Mouse (Mus musculus) cerebral cortex, adult 2 months (tissue): ENCODE results near the gene Raet1e.

ENCODE experiments used
- WGBS: fragments of 180-500 bp; shearing (Covaris S2); methylation state at CpG from one replicate; pipeline ENCODE4 v1.1.7; 2018; 5-methylcytosine and 5-hydroxymethylcytosine counted together

Gene Raet1e

DNA sequence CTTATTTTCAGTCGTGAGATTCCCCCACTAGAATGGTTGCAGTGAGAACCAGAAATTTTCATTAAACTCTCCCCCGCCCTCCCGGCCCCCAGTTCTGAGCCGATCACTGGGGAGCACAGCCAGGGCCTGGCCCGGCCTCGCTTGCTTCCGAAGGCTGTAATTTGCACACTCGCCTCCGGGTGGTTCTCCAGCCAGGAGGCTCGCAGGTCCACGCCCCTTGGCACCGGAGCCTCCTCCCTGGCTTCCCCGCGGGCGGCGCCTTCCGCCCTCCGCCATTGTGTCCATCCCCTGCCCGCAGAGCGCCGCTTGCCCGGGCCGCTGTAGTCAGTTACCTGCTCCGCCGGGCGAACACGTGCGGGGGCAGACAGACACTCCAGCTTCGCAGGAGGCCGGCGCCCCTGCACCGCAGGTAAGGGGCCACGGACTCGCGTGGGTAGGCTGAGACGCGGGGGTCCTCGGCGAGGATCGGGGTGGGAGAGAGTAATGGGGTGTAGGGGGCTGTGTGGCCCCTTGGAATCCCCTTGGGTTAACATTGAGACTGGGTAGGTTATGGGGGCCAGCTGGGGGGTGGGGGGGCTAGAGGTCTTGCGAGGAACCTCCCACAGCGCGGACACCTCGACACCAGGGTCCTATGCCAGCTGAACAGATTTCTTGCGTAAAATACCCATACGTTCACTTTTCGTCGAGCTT, at the start of gene Raet1e, which contains the start of gene H60b:
Gene Raet1e (plus strand): TSS at position 260 of the 690 bp plus-strand sequence.
Gene H60b (plus strand): TSS at position 277 of the 690 bp plus-strand sequence.
- WGBS, result 1% methylated on average over 48 of the region's 48 CpGs

DNA sequence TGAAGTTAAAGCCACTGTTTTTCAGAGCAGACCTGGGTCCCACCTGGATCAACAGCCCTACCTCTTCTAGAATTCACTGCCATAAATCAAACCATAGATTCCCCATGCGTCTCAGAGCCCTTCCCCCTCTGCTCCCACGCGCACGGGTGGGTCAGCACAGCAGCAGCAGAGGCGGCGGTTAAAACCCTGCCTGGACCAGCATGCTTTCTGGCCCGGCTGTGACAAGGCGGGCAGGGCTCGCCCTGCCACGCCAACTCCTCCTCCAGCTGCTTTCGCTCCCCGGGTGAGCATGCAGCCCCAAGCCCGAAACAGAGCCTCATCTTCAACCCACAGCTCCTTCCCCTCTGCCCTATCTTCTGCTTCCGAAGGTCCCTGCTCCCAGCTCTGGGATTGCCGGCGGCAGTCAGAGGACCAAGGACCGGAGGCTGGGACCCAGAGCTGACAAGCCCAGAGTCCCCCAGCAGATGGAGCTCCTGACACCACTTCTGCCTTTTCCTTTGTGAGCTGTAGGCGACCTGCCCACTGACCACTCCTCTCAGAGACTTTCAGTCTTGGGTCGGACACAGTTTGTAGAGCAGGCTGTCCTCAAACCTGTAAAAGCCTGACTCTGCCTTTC, 17.6 kb upstream of the Raet1e start:
- 4% methylated on average over 19 of the region's 19 CpGs for WGBS

DNA sequence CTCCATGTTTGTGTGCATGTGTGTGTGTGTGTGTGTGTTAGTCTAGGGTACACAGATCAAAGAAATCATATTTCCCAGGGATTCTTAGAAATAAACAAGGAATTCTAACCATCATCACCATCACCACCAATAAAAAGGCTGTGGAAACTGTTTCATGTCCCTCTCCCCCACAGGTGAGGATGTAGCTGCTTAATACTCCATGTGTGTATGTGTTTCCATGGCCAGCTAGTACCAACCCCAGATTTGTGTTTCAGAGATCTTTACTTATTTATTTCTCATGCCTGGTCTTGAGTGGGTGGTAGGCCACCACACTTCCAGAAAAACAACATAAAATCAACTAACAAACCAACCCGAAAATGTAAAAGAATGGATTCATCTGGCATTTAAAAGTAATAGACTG, 16.2 kb upstream of the Raet1e start:
- 86% methylated on average over 1 of the region's 1 CpGs for WGBS

DNA sequence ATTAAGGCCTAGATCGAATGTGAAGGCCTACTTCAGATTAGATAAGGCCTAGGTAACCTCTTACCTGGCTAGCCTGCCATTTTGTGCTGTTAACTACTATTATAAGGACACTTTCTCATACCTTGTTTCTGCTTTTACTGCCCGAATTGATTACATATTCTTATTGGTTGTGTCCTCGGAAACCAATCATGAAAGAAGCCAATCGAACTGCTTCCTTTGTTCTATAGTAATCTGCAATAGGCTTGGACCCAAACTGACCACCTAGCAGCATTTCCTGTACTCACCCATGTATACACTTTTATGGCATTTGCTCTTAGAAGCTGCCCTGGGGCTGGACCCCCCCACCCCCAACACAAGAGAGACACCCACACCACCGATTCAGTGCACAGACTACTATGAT, 15.4 kb upstream of the Raet1e start:
- WGBS, result 73% methylated on average over 5 of the region's 5 CpGs

DNA sequence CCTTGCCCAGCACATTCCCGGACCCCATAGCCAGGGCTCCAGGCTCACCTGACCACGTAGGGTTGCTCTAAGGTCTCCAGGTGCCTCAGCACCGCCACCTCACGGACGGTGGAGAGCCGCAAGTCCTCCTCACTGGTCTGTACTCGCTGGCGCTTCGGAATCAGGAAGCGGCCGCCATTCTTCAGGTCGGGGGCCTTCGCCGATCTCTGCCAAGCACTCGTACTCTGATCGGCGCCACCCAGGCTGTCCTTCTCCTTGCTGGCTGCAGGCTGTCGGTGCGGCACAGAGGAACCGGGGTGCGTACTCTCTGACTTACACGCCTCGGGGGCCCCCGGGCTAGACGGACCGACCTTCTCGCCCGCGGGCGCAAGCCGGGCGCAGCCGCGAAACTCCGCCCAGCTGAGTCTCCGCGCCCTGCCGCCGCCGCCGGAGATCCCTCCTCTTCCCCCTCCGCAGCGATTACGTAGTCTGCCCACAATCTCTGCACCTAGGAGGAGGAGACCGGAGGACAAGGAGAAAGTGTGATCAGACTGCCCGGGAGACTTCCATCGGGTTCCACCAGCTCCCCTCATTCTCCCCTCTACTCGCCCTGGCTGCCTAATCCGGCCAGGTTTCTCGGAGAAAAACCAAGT, 9.8 kb upstream of the Raet1e start:
- 1% methylated on average over 50 of the region's 50 CpGs for whole genome bisulfite sequencing

DNA sequence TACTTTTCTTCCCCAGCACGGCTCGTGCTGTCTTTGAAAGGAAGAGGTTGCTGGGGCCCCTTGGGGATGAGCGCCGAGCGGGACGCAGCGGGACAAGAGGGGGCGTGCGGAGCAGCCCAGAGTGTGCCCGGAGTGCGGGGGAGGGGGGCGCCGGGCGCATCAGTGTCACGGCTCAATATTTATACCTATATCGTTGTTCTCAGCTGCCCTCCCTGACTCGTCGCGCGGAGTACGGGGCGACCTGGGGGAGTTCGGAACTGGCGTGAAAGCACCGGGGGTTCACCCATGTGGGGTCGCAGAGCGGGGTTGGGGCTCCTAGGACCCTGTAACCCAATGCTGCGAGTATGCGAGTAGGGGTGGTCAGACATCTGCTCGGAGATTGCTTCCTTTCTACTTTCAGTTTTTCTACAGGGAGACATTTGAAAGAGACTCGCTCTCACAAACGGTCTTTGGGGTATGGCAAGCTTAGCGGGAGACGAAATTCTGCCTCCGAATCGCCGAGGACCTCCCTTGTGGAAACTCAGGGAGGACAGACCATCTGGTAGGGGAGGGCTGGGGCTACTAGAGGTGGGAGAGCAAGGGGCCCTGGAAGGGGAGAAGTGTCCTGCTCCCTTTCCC, 9.2 kb upstream of the Raet1e start, which contains the start of gene E030030I06Rik:
Gene E030030I06Rik (minus strand): TSS at position 198 of the 618 bp plus-strand sequence.
- 1% methylated on average over 37 of the region's 37 CpGs for WGBS

DNA sequence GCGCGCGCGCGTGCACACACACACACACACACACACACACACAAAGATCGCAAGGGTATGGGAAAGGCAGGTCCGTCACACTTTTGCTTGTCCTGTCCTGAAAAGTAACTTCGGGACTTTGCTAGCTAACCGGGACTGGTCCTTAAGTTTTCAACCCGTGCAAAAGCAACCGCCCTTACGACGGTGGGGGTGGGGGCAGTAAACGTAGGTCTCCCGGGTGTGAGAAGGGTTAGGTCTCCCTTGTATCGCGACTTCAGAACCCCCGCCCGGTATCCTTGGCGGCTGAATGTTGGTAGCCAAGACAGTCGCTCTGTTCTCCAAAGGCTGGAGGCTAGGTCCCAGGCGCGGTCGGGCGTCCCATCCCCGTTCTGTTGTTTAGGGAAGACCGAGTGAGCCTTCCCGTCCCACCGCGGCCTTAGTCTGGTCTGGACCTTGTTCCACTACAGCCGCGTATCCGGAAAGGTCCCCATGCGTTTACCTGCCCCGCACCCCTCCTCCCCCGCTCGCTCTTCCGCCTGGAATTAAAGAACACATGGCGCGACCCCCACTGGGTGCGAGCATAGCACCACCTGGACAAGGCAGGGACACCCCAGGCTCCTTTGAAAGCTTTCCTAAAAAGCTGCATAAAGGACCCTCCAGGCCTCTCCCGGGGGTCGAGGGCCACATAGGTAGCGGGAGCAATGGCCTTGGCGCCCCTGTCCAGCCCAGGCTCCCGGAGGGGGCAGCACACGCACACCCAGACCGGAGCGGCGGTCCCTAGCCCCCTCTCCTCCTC, 8.5 kb upstream of the Raet1e start:
- WGBS, result under 1% methylated on average over 50 of the region's 50 CpGs

DNA sequence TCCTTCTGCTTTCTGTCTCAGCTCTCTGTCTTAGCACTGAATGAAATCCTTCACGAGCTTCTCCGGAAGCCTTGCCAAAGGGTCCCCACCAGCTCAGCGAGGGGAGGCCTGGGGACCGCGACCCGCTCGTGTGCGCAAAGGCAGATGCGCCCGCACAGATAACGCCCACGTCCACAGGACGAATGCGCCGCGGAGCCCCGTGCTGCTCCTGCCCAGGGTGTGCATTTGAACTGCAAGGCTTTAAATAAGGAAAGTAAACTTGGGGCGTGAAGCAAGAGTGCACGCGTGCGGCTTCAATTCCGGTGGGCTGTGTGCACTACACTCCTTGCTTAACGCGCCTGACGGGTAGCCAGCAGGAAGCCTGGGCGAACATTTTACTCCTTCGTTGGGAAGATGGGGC, 7.8 kb upstream of the Raet1e start:
- 1% methylated on average over 27 of the region's 27 CpGs for WGBS

DNA sequence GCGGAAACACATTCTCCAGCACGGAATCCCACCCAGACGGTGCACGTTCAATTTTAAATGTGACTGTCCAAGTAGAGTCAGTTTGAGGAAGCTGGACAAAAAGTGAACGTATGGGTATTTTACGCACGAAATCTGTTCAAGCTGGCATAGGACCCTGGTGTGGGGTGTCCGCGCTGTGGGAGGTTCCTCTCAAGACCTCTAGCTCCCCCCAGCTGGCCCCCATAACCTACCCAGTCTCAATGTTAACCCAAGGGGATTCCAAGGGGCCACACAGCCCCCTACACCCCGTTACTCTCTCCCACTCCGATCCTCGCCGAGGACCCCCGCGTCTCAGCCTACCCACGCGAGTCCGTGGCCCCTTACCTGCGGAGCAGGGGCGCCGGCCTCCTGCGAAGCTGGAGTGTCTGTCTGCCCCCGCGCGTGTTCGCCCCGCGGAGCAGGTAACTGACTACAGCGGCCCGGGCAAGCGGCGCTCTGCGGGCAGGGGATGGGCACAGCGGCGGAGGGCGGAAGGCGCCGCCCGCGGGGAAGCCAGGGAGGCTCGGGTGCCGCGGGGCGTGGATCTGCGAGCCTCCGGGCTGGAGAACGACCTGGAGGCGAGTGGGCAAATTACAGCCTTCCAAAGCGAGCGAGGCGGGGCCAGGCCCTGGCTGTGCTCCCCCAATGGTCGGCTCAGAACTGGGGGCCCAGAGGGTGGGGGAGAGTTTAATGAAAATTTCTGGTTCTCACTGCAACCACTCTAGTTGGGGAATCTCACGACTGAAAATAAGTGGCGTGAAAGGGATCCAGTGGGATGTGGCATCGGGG, 7.1 kb upstream of the Raet1e start:
- WGBS, result 2% methylated on average over 55 of the region's 55 CpGs

DNA sequence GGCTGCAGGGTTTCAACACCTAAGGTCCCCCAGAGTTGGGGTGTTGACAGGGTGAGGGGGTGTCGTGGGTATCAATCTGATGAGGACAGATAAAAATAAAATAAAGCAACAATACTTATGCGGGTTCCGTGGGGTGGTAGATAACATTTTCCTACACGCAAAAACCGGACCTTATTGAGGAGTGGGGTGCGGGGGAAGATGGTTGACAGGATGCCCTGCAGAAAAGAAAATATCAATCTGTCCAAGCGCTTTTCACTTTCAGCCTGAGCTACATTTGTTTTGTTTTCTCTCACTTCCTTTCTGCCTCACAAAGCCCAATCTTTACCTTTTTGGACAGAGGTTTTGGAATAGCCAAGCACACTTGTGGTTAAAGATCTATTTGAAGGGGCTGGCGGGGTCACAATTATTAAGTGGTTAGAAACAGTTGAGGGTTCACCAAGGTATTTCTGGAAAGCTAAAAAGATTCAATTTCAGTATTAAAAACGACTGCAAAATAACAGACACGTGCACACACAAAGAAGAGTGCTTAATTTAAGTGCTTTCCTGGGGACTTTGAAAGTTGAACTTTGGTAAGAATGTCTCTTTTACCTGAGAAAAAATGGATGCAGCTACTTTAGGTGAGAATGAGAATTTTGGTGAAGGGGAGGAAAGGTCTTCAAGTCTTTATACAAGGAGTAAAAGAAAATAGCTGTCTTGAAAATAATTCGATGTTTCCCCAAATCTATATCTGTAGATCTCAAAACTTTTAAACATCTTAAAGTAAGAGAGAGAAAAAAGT, 6.3 kb upstream of the Raet1e start:
- 7% methylated on average over 11 of the region's 11 CpGs for WGBS

DNA sequence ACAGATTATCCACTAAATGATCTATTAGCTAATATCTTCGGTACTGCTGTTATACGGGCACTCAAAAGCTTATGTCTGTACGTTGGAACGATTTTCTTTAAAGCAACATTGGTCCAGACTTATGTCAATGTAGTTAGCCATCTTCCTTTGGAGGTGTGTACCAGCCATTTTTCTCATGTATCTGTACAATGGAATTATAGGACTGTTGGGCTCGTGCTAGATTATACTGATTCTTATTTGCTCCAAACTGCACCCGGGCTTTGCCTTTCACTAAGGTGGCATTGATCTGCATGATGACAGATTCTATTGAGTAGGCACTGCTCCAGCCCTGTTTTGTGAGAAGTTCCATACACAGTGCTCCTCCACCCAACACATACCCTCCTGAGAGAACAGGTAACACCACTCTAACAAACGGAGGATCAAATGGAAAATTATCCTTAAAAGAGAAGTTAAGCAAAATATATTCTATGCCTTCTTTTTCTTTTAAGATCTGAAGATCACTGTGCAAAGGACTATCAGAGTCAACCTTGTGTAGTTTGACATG, 5.2 kb upstream of the Raet1e start:
- WGBS, result 12% methylated on average over 7 of the region's 7 CpGs

DNA sequence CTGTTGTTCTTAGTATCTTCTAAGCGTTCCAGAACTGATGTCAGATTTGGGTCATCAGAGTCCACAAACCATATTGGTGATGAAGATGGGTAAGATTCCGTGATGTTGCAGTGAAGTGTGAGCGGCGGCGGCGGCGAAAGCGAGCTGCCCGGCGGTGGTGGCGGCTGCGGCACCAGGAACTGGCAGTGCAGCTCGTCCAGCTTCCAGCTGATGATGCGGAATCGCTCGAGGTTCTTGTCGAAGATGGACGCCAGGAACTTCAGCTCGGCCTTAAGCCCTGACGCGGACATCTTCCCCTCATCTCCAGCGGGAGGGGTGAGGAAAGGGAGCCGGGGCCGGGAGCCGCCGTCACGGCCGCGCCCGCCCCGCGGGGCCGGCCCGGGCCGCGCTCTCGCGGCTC, 4.2 kb upstream of the Raet1e start:
- WGBS, result 2% methylated on average over 38 of the region's 38 CpGs

DNA sequence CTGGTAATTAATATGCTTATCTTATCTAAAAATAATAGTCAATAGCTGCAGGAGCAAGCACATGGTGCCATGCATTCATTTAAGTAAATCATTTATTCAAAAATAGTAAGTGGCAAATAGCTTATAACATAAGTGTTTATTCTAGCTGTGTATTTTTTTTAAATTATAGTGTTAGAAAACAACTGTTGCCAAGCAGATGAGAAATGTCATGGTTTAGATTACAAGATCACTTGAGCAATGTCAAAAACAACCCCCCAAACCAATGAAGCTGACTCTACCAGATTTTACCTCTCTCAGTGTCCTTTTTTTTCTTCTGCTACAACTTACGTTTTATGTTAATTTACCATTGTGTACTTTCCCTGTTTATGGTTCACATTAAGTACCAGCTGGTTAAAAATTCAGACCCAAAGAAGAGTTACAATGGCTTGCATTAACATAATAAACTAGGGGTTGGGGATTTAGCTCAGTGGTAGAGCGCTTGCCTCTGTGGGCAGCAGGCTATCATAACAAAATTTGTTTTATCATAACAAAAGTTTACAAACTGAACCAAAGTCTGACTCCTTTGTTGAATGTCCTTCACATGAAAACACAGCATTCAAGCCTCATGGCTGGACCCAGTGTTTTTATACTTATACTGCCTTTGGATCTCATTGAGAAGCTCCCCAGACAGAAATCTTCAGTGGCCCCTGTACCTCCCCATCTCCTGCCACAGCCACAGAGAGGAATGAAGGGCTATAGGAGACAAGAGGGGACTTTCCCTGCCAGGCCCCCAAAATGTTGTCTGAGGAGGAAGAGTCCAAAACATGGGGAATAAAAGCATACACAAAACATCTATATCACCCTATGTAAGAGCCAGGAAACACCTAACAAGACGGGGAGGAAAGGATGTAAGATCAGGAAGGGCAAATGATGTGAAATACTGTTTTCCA, 3.2 kb upstream of the Raet1e start:
- WGBS, result 28% methylated on average over 3 of the region's 3 CpGs

DNA sequence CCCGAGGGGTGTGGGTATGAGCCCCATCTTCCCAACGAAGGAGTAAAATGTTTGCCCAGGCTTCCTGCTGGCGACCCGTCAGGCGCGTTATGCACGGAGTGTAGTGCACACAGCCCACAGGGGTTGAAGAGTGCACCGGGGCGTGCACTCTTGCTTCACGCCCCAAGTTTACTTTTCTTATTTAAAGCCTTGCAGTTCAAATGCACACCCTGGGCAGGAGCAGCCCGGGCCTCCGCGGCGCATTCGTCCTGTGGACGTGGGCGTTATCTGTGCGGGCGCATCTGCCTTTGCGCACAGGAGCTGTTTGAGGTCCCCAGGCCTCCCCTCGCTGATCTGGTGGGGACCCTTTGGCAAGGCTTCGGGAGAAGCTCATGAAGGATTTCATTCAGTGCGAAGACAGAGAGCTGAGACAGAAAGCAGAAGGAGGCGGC, 777 bp downstream of the Raet1e start:
- 2% methylated on average over 24 of the region's 24 CpGs for WGBS

DNA sequence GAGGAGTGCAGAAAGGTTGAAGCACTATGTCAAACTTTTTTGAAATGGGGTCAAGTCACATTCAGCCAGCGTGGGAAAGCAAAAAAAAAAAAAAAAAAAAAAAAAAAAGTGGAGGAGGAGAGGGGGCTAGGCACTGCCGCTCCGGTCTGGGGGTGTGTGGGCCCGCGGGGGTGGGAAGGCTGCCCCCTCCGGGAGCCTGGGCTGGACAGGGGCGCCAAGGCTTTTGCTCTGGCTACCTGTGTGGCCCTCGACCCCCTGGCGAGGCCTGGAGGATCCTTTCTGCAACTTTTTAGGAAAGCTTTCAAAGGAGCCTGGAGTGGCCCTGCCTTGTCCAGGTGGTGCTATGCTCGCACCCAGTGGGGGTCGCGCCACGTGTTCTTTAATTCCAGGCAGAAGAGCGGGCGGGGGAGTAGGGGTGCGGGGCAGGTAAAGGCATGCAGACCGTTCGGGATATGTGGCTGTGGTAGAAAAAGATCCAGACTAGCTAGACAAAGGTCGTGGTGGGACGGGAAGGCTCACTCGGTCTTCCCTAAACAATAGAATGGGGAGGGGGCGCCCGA, 1.3 kb downstream of the Raet1e start:
- 7% methylated on average over 23 of the region's 23 CpGs for WGBS

DNA sequence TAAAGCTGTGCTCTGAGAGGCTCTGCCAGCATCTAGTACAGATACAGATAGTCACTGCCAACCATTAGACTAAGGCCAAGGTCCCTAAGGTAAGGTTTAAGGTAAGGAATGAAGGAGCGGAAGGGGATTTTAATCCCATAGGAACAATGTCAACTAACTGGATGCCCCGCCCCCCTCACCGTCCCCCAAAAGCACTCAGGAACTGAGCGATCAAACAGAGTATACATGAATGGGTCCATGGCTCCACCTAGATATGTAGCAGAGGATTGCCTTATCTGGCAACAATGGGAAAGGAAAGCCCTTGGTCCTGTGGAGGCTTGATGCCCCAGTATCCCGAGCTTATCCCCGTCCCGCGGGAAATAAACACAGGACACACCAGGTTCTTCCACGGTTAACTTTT, 4.9 kb downstream of the Raet1e start:
- WGBS, result 9% methylated on average over 9 of the region's 9 CpGs

DNA sequence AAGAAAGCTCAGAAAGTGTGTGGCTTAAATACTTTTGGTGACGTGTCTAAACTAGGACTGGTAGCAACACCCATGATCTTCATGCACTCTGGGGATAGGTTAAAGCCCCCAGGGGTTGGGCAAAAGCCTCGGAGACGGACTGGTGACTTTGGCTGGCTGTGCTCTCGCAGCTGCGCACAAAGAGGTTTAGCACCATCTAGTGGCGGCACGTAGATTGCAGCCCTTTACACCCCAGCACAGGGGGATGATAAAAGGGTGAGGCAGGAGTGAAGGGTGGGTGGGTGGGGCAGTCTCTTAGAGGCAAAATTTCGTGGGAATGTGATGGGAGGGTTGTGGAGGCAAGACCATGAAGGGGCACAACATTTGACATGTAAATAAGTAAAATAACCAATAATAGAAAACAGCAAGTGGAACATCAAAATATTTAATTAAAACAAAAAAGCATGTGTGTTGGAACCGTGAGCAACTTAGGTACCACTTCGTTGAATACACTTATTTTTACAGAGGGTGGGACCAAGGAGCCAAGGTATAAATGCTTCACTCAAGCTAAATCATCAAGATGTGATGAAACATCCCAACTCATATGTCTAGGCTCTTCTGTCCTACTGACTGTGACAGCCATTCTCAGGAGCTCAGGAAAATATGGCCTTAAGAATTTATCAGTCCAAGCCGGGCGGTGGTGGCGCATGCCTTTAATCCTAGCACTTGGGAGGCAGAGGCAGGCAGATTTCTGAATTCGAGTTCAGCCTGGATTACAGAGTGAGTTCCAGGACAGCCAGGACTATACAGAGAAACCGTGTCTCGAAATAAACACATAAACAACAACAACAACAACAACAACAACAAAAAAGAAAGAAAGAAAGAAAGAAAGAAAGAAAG, 5.6 kb downstream of the Raet1e start:
- WGBS, result 35% methylated on average over 16 of the region's 16 CpGs
